8 mouse cellular contexts compared by ENCODE assay signal in the genomic region with DNA sequence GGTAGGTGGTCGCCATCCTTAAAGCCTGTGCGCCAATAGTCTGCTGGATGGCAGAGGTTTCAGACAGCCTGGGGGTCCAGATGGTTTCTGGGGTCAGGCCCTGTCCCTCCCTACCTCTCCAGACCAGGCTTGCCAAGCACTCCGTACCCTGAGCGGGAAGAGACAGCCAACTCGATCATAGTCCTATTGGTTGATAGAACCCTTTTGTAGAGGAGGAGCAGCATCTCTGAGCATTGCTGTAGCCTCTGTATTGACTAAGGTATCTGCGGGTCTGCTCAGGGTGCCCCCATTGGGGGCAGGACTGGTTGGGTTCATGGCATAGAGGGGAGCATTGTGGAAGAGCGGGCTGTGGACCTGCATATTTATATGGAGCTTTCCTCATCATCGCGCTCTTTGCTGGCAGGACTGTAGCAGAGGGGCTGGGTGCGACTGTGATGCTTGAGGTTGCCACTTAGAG. TPM values are rescaled to one million over a fixed set of nuclear protein-coding genes. Genes with fewer than 3 reads are reported as not detected.
DNase-seq lines count a peak whose midpoint lies in the region; ATAC-seq and TF ChIP-seq lines count a peak whose summit lies in the region.

No protein-coding gene starts in this region.

- H3K4me2 ChIP-seq in heart, embryonic 14.5 days (ENCODE audit: low read length) = peak overlapping the region; percentile 71
- H3K4me2 ChIP-seq in forebrain, embryonic 14.5 days (ENCODE audit: low read length) = peak overlapping the region; percentile 63
- H3K4me2 ChIP-seq in liver, embryonic 16.5 days (ENCODE audit: low read depth, low read length) = peak overlapping the region; percentile 65

- DNase-seq in heart, adult 9 months (ENCODE audit: low spot score in 2 of 2) = no peak
- no peak for DNase-seq in ES-E14 (ENCODE audit: low read depth, low spot score)
- DNase-seq in forebrain, embryonic 14.5 days (ENCODE audit: low spot score) = peak; percentile 15
- no peak for DNase-seq in right cerebral cortex, postnatal 4 days
- no peak for DNase-seq in urinary bladder, postnatal 14 days (ENCODE audit: low spot score)

- WGBS in heart, embryonic 14.5 days = 35% methylated on average over 10 of the region's 10 CpGs
- 33% methylated on average over 10 of the region's 10 CpGs for WGBS in forebrain, embryonic 14.5 days
- 29% methylated on average over 8 of the region's 10 CpGs for WGBS in liver, embryonic 16.5 days (ENCODE audit: insufficient replicate concordance)

- H3K36me3 ChIP-seq in heart, embryonic 14.5 days (ENCODE audit: control insufficient read depth, insufficient read depth, low read length) = peaks cover 5% of the 10 kb centered on the region; the same call in 1 of the 2 replicates
- no peaks in the 10 kb centered on the region for H3K36me3 ChIP-seq in ES-E14 (ENCODE audit: control insufficient read depth, insufficient read depth, low read length, poor library complexity, severe bottlenecking)
- peaks cover 18% of the 10 kb centered on the region for H3K36me3 ChIP-seq in forebrain, embryonic 14.5 days (ENCODE audit: control insufficient read depth, insufficient read depth, low read length)
- no peaks in the 10 kb centered on the region for H3K36me3 ChIP-seq in liver, embryonic 16.5 days (ENCODE audit: control insufficient read depth, insufficient read depth)

- no peaks in the 10 kb centered on the region for H3K27me3 ChIP-seq in heart, embryonic 14.5 days (ENCODE audit: control insufficient read depth, insufficient read depth, low read length)
- no peaks in the 10 kb centered on the region for H3K27me3 ChIP-seq in forebrain, embryonic 14.5 days (replicated peaks; ENCODE audit: control insufficient read depth, insufficient read depth, low read length)
- no peaks in the 10 kb centered on the region for H3K27me3 ChIP-seq in liver, embryonic 16.5 days (ENCODE audit: control insufficient read depth, insufficient read depth, low read depth, low read length)

- H3K9me3 ChIP-seq in heart, embryonic 14.5 days (ENCODE audit: control insufficient read depth, low read length) = no peaks in the 10 kb centered on the region
- H3K9me3 ChIP-seq in ES-E14 (ENCODE audit: control insufficient read depth, insufficient read depth, low read depth, low read length) = no peaks in the 10 kb centered on the region
- H3K9me3 ChIP-seq in forebrain, embryonic 14.5 days (replicated peaks; ENCODE audit: control insufficient read depth, low read length) = no peaks in the 10 kb centered on the region
- no peaks in the 10 kb centered on the region for H3K9me3 ChIP-seq in liver, embryonic 16.5 days (replicated peaks; ENCODE audit: control insufficient read depth, low read length)

- H3K27ac ChIP-seq in heart, embryonic 14.5 days (replicated peaks in 1 of 2; ENCODE audit: control insufficient read depth in 1 of 2, insufficient read depth in 1 of 2, low read depth in 2 of 2, low read length in 2 of 2) = no peak overlapping the region
- no peak overlapping the region for H3K27ac ChIP-seq in ES-E14 (ENCODE audit: insufficient read depth, low read depth, low read length, poor library complexity, severe bottlenecking)
- H3K27ac ChIP-seq in forebrain, embryonic 14.5 days (ENCODE audit: low read depth, low read length) = peak overlapping the region; percentile 86
- H3K27ac ChIP-seq in liver, embryonic 16.5 days (ENCODE audit: low read length) = no peak overlapping the region

- H3K4me3 ChIP-seq in heart, embryonic 14.5 days (ENCODE audit: control insufficient read depth in 1 of 2, insufficient read depth in 1 of 2, low read depth in 1 of 2, low read length in 2 of 2) = peak overlapping the region; percentile 45 to 52
- peak overlapping the region; percentile 61 to 70 for H3K4me3 ChIP-seq in ES-E14 (ENCODE audit: insufficient read depth in 1 of 2, low read depth in 1 of 2, low read length in 2 of 2, poor library complexity in 1 of 2, severe bottlenecking in 1 of 2)
- peak overlapping the region; percentile 51 for H3K4me3 ChIP-seq in forebrain, embryonic 14.5 days (ENCODE audit: low read depth, low read length)
- H3K4me3 ChIP-seq in liver, embryonic 16.5 days (ENCODE audit: low read depth, low read length) = peak overlapping the region; percentile 50

- peak overlapping the region; percentile 70 for H3K9ac ChIP-seq in heart, embryonic 14.5 days (ENCODE audit: low read length)
- H3K9ac ChIP-seq in ES-E14 (ENCODE audit: insufficient read depth, low read depth, low read length, poor library complexity, severe bottlenecking) = peak overlapping the region; percentile 75
- H3K9ac ChIP-seq in forebrain, embryonic 14.5 days (ENCODE audit: low read length) = peak overlapping the region; percentile 70
- peak overlapping the region; percentile 52 for H3K9ac ChIP-seq in liver, embryonic 16.5 days (ENCODE audit: low read depth, low read length)

- ATAC-seq in heart, embryonic 14.5 days (ENCODE audit: insufficient number of reproducible peaks, insufficient read depth, low FRiP score, low read depth) = 0 out of 2 replicates have a peak, but pooled peaks have one; percentile 15
- peak; percentile 54 for ATAC-seq in forebrain, embryonic 14.5 days
- ATAC-seq in liver, embryonic 16.5 days (ENCODE audit: low read depth) = no peak
- ATAC-seq in inflammation-experienced regulatory T-cells, adult 6 months = no peak

- peaks cover 5% of the 10 kb centered on the region in 2 experiments; a peak in 2 of 4 replicates for H3K4me1 ChIP-seq in heart, embryonic 14.5 days (ENCODE audit: control insufficient read depth in 2 of 2, insufficient read depth in 2 of 2, low read length in 2 of 2)
- H3K4me1 ChIP-seq in ES-E14 (ENCODE audit: control insufficient read depth in 2 of 2, insufficient read depth in 2 of 2, low read length in 2 of 2, poor library complexity in 1 of 2) = no peaks in the 10 kb centered on the region
- H3K4me1 ChIP-seq in forebrain, embryonic 14.5 days (ENCODE audit: control insufficient read depth, insufficient read depth, low read length) = no peaks in the 10 kb centered on the region
- no peaks in the 10 kb centered on the region; the same call in 1 of the 2 replicates for H3K4me1 ChIP-seq in liver, embryonic 16.5 days (ENCODE audit: control insufficient read depth, low read depth, low read length)

- in situ Hi-C loops in ES-E14 (cut with MboI; ENCODE audit: low sequenced_read_pairs in 2 of 2, unreplicated experiment in 2 of 2) = no loop called here

TF ChIP-seq in ES-E14, 5 proteins besides CTCF, POLR2A, EP300 and RAD21:
- TF ChIP-seq MAFK (IDR thresholded peaks at IDR 0.05; ENCODE audit: insufficient read depth, low read depth, low read length) (no peak), HCFC1 (IDR thresholded peaks at IDR 0.05; ENCODE audit: borderline replicate concordance, insufficient read depth, low read length) (no peak), ZC3H11A (IDR thresholded peaks at IDR 0.05; ENCODE audit: borderline replicate concordance, low read depth, low read length) (no peak), ZNF384 (IDR thresholded peaks at IDR 0.05; ENCODE audit: low read depth, low read length) (no peak)

RNA-seq across cellular contexts. Expression of gene Plxna3, which starts 0.4 kb away (rescaled TPM):
- 3.3 and 5.4 TPM in 2 replicates for polyA plus RNA-seq in heart, embryonic 14.5 days (2014; fragmentation: Nextera tagmentation; extraction: Ambion mirVana)
- total RNA-seq in ES-E14 (2012; rRNA removed) = 17.8 and 30.5 TPM in 2 replicates
- polyA plus RNA-seq in forebrain, embryonic 14.5 days (2014; fragmentation: Nextera tagmentation; extraction: Ambion mirVana) = 36.4 and 47.5 TPM in 2 replicates
- polyA plus RNA-seq in liver, embryonic 16.5 days (2015; fragmentation: Nextera tagmentation; extraction: Ambion mirVana) = 1.2 and 1.5 TPM in 2 replicates
- polyA plus RNA-seq in inflammation-experienced regulatory T-cells, adult 6 months (2017; shearing (Covaris generic)) = 1 to 10 TPM; 1.6 to 6.5 (median 4.6) TPM

RNA-seq across cellular contexts. Expression of gene Fam50a, which starts 16.4 kb away (rescaled TPM):
- 40.2 and 43.2 TPM in 2 replicates for polyA plus RNA-seq in heart, embryonic 14.5 days (2014; fragmentation: Nextera tagmentation; extraction: Ambion mirVana)
- total RNA-seq in ES-E14 (2012; rRNA removed) = 27.7 and 33.6 TPM in 2 replicates
- polyA plus RNA-seq in forebrain, embryonic 14.5 days (2014; fragmentation: Nextera tagmentation; extraction: Ambion mirVana) = 42.6 and 54.4 TPM in 2 replicates
- 25.0 and 30.2 TPM in 2 replicates for polyA plus RNA-seq in liver, embryonic 16.5 days (2015; fragmentation: Nextera tagmentation; extraction: Ambion mirVana)
- polyA plus RNA-seq in inflammation-experienced regulatory T-cells, adult 6 months (2017; shearing (Covaris generic)) = 10 to 100 TPM; 54.7 to 72.5 (median 72.5) TPM

RNA-seq across cellular contexts. Expression of gene Lage3, which starts 24.2 kb away (rescaled TPM):
- polyA plus RNA-seq in heart, embryonic 14.5 days (2014; fragmentation: Nextera tagmentation; extraction: Ambion mirVana) = 102 and 103 TPM in 2 replicates
- total RNA-seq in ES-E14 (2012; rRNA removed) = 64.6 and 71.1 TPM in 2 replicates
- polyA plus RNA-seq in forebrain, embryonic 14.5 days (2014; fragmentation: Nextera tagmentation; extraction: Ambion mirVana) = 90.8 and 109 TPM in 2 replicates
- polyA plus RNA-seq in liver, embryonic 16.5 days (2015; fragmentation: Nextera tagmentation; extraction: Ambion mirVana) = 35.8 and 42.0 TPM in 2 replicates
- 10 to 100 TPM; 70.0 to 79.0 (median 77.5) TPM for polyA plus RNA-seq in inflammation-experienced regulatory T-cells, adult 6 months (2017; shearing (Covaris generic))

RNA-seq across cellular contexts. Expression of gene Gdi1, which starts 24.4 kb away (rescaled TPM):
- 120 and 130 TPM in 2 replicates for polyA plus RNA-seq in heart, embryonic 14.5 days (2014; fragmentation: Nextera tagmentation; extraction: Ambion mirVana)
- total RNA-seq in ES-E14 (2012; rRNA removed) = 53.1 and 75.7 TPM in 2 replicates
- polyA plus RNA-seq in forebrain, embryonic 14.5 days (2014; fragmentation: Nextera tagmentation; extraction: Ambion mirVana) = 614 and 712 TPM in 2 replicates
- 57.2 and 63.5 TPM in 2 replicates for polyA plus RNA-seq in liver, embryonic 16.5 days (2015; fragmentation: Nextera tagmentation; extraction: Ambion mirVana)
- polyA plus RNA-seq in inflammation-experienced regulatory T-cells, adult 6 months (2017; shearing (Covaris generic)) = 100 to 1,000 TPM; 167 to 342 (median 246) TPM

RNA-seq across cellular contexts. Expression of gene Atp6ap1, which starts 32.3 kb away (rescaled TPM):
- 110 and 118 TPM in 2 replicates for polyA plus RNA-seq in heart, embryonic 14.5 days (2014; fragmentation: Nextera tagmentation; extraction: Ambion mirVana)
- total RNA-seq in ES-E14 (2012; rRNA removed) = 102 and 129 TPM in 2 replicates
- polyA plus RNA-seq in forebrain, embryonic 14.5 days (2014; fragmentation: Nextera tagmentation; extraction: Ambion mirVana) = 168 and 185 TPM in 2 replicates
- 79.2 and 79.8 TPM in 2 replicates for polyA plus RNA-seq in liver, embryonic 16.5 days (2015; fragmentation: Nextera tagmentation; extraction: Ambion mirVana)
- polyA plus RNA-seq in inflammation-experienced regulatory T-cells, adult 6 months (2017; shearing (Covaris generic)) = 100 to 1,000 TPM; 130 to 165 (median 156) TPM

Comparison
In these comparisons a context has a peak if more than half of its experiments do, and no peak if none do; other contexts are left out.
1. ATAC-seq: peak in heart, embryonic 14.5 days (single experiment) and forebrain, embryonic 14.5 days (single experiment); none in liver, embryonic 16.5 days (single experiment) and inflammation-experienced regulatory T-cells, adult 6 months (single experiment).
2. Peak in every context shown above with its lines, with median percentiles within 50 percentile points of each other: H3K4me2 ChIP-seq, H3K4me3 ChIP-seq and H3K9ac ChIP-seq.